Mouse (Mus musculus) adipocyte (in vitro differentiated cells): ENCODE measurements at regions not wholly inside any gene's neighbourhood (a gene's known extent, or its start where the extent isn't known, plus 50 kb on each side); places are given as distances from the start of the nearest gene placed in this dataset.

Source experiments
- DNase-seq: peaks from one replicate; pipeline ENCODE4 v3.0.0-alpha.2; 2016; ENCODE audit warnings: low spot score

GRCm38 (mm10) chr13:45213116-45213834 lies 134.8 kb downstream of the Gm9817 start:
- peak; percentile 17 for DNase-seq

- peak; percentile 11 for DNase-seq
These were observed 139.8 kb downstream of the Gm9817 start for GRCm38 (mm10) chr13:45218251-45218650.

- DNase-seq: no peak
These were observed 141.2 kb downstream of the Gm9817 start for GRCm38 (mm10) chr13:45219671-45220070.

- DNase-seq: no peak
These were observed 152.3 kb downstream of the Gm9817 start for GRCm38 (mm10) chr13:45230804-45231203.

- no peak for DNase-seq
These were observed 154.3 kb upstream of the Mylip start for GRCm38 (mm10) chr13:45235236-45235635.

- no peak for DNase-seq
These were observed 151.3 kb upstream of the Mylip start for GRCm38 (mm10) chr13:45238258-45238657.

- DNase-seq: peak; percentile 40
These were observed 150.4 kb upstream of the Mylip start for GRCm38 (mm10) chr13:45239153-45239552.

- no peak for DNase-seq
These were observed 149.4 kb upstream of the Mylip start for GRCm38 (mm10) chr13:45240009-45240653.

- DNase-seq: no peak
These were observed 147.3 kb upstream of the Mylip start for GRCm38 (mm10) chr13:45242261-45242660.

- no peak for DNase-seq
These were observed 146.8 kb upstream of the Mylip start for GRCm38 (mm10) chr13:45242750-45243149.

- DNase-seq: peak; percentile 18
These were observed 143.9 kb upstream of the Mylip start for GRCm38 (mm10) chr13:45245651-45246050.

GRCm38 (mm10) chr13:45246341-45246740 lies 143.2 kb upstream of the Mylip start:
- peak; percentile 47 for DNase-seq

- no peak for DNase-seq
These were observed 139.5 kb upstream of the Mylip start for GRCm38 (mm10) chr13:45250028-45250427.

GRCm38 (mm10) chr13:45251068-45251467 lies 138.5 kb upstream of the Mylip start:
- peak; percentile 11 for DNase-seq

GRCm38 (mm10) chr13:45252126-45252525 lies 137.4 kb upstream of the Mylip start:
- DNase-seq: no peak

GRCm38 (mm10) chr13:45253221-45253620 lies 136.3 kb upstream of the Mylip start:
- DNase-seq: no peak

GRCm38 (mm10) chr13:45255277-45255676 lies 134.3 kb upstream of the Mylip start:
- DNase-seq: no peak

GRCm38 (mm10) chr13:45262011-45262410 lies 127.5 kb upstream of the Mylip start:
- DNase-seq: no peak

- peak; percentile 56 for DNase-seq
These were observed 123.1 kb upstream of the Mylip start for GRCm38 (mm10) chr13:45266287-45267064.

- DNase-seq: peak; percentile 11
These were observed 122.1 kb upstream of the Mylip start for GRCm38 (mm10) chr13:45267446-45267845.

GRCm38 (mm10) chr13:45267906-45268305 lies 121.6 kb upstream of the Mylip start:
- DNase-seq: no peak

- DNase-seq: no peak
These were observed 115.2 kb upstream of the Mylip start for GRCm38 (mm10) chr13:45274261-45274884.
